Mouse (Mus musculus) midbrain, embryonic 11.5 days (tissue): ENCODE results near the gene Vps51. TPM values are rescaled to one million over a fixed set of nuclear protein-coding genes. Genes with fewer than 3 reads are reported as not detected.

Experiments
- ATAC-seq: fragments of 200-750 bp; cut with Nextera tagmentation; 2 replicates; pipeline ENCODE4 v1.8.0; 2017; ENCODE audit warnings: moderate TSS enrichment, moderate library complexity; ENCODE audit not compliant: low FRiP score
- DNase-seq: peaks from one replicate; pipeline ENCODE4 v3.0.0; 2015; ENCODE audit warnings: low spot score; ENCODE audit errors: missing footprints
- H3K27ac ChIP-seq: fragments of 300-500 bp; sonication (generic); 2 replicates; pipeline ENCODE4 v1.5.1; 2014; ENCODE audit warnings: low read depth, low read length
- H3K27me3 ChIP-seq: fragments of 300-500 bp; sonication (generic); 2 replicates; pipeline ENCODE4 v1.6.1; 2014; ENCODE audit warnings: mild to moderate bottlenecking, low read length, moderate library complexity, mixed read lengths; ENCODE audit not compliant: control insufficient read depth, insufficient read depth
- H3K36me3 ChIP-seq: fragments of 300-500 bp; sonication (generic); 2 replicates; pipeline ENCODE4 v1.6.1; 2014; ENCODE audit warnings: mild to moderate bottlenecking, low read length, moderate library complexity, mixed read lengths; ENCODE audit not compliant: control insufficient read depth, insufficient read depth
- H3K4me1 ChIP-seq: fragments of 300-500 bp; sonication (generic); 2 replicates; pipeline ENCODE4 v1.6.1; 2014; ENCODE audit warnings: low read length; ENCODE audit not compliant: control insufficient read depth, insufficient read depth
- H3K4me2 ChIP-seq: fragments of 300-500 bp; sonication (generic); 2 replicates; pipeline ENCODE4 v1.6.1; 2014; ENCODE audit warnings: mild to moderate bottlenecking, moderate library complexity
- H3K4me3 ChIP-seq: fragments of 300-500 bp; sonication (generic); 2 replicates; pipeline ENCODE4 v1.5.1; 2014; ENCODE audit warnings: low read depth, low read length
- H3K9ac ChIP-seq: fragments of 300-500 bp; sonication (generic); 2 replicates; pipeline ENCODE4 v1.6.1; 2014; ENCODE audit warnings: low read length
- H3K9me3 ChIP-seq: fragments of 300-500 bp; sonication (generic); 2 replicates; pipeline ENCODE4 v1.6.1; 2016; ENCODE audit warnings: low read length; ENCODE audit not compliant: control insufficient read depth
- WGBS: fragments of 180-500 bp; shearing (Covaris S2); extraction: QIAGEN DNeasy Blood & Tissue Kit; methylation state at CpG from one replicate; pipeline ENCODE4 v1.1.7; 2014; 5-methylcytosine and 5-hydroxymethylcytosine counted together
- polyA plus RNA-seq: library from polyadenylated mRNA; unstranded; fragments of >200 nt; fragmentation: Nextera tagmentation; extraction: Ambion mirVana; gene quantifications from 2 replicates; pipeline ENCODE4 v1.2.1, GENCODE M21; 2014

Vps51 gene
- polyA plus RNA-seq, 1 experiment from 2014 or later: 48.3 TPM

DNA sequence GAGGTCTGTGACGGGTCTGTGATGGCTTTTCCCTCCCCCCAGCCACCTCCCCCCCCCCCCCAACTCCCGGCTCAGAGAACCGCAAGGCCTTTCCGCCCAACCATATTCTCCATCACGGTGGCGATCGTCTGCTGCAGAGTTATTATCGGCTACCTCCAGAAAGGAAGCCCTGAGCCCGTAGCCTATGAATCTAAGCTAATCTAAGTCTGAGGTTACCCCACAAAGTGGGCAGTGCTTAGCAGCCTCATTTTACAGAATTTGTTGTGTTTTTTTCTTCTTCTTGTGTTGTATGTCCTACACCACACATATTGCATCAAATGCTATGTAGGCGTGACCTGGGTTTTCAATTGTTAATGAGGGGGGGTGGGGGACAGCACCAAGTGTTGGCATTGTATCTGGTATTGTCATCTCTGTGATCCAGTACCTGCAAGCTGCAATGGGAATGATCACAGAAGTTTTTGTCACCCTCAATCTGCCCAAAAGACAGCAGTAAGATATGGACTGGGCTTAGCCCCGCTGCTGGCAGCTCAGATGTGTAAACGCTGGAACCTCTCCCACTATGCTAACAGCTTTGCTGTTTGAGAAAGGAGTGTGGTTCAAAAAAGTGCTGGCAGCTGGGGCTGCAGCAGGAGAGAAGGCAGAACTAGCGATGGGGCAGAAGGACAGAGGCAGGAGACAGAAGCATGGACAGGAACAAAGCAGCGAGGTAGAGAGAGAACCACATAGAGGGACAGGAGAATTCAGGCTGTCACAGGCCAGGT lies 46.3 kb downstream of the Vps51 start:
- ATAC-seq: no peak
- Histone ChIP-seq H3K36me3 (no peaks in the 10 kb centered on the region), H3K27ac (no peak overlapping the region), H3K4me1 (no peaks in the 10 kb centered on the region), H3K9ac (no peak overlapping the region), H3K4me2 (no peak overlapping the region), H3K9me3 (no peaks in the 10 kb centered on the region), H3K4me3 (no peak overlapping the region), H3K27me3 (no peaks in the 10 kb centered on the region)
- 77% methylated on average over 14 of the region's 14 CpGs for WGBS
- no peak for DNase-seq

DNA sequence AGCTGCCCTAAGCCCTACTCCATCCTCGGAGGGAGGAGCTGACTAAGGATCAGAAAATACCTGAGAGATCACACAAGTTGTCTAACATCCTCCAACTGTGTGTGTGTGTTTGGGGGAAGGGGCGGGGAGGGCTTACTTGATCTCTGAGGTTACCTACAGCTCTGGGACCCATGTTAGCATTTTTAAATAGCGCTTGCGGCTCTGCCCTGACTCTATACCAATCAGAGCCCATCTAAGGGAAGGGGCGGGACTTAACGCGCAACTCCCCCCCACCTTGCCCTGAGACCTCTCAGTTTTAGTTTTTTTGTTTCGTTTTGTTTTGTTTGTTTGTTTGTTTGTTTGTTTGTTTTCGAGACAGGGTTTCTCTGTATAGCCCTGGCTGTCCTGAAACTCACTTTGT lies 47.6 kb downstream of the Vps51 start:
- DNase-seq: no peak
- H3K27me3 ChIP-seq: no peaks in the 10 kb centered on the region
- ATAC-seq: no peak
- H3K36me3 ChIP-seq: no peaks in the 10 kb centered on the region
- 77% methylated on average over 9 of the region's 9 CpGs for WGBS
- no peaks in the 10 kb centered on the region for H3K9me3 ChIP-seq
- no peaks in the 10 kb centered on the region for H3K4me1 ChIP-seq
- H3K27ac ChIP-seq: no peak overlapping the region
- H3K9ac ChIP-seq: no peak overlapping the region
- H3K4me2 ChIP-seq: no peak overlapping the region
- no peak overlapping the region for H3K4me3 ChIP-seq

DNA sequence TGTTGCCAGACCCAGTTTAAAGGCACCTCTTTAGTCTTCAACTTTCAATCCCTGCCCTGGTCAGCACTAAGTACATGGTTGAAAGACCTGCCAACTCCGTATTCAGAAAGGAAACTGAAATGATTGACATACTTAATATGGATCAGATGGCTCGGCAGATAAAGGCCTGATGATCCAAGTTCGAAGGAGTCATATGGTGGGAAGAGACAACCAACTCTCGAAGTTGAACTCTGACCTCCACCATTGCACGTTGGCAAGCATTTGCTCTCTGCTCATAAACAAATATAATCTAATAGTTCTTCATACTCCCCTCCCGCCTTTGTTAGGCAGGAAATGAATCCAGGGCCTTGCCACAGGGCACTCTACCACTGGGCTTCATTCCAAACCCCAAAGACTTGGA lies 48.0 kb downstream of the Vps51 start:
- Histone ChIP-seq H3K27me3 (no peaks in the 10 kb centered on the region), H3K4me2 (no peak overlapping the region), H3K9me3 (no peaks in the 10 kb centered on the region), H3K9ac (no peak overlapping the region), H3K4me3 (no peak overlapping the region), H3K27ac (no peak overlapping the region), H3K36me3 (no peaks in the 10 kb centered on the region), H3K4me1 (no peaks in the 10 kb centered on the region)
- 90% methylated on average over 6 of the region's 6 CpGs for WGBS
- ATAC-seq (no peak), DNase-seq (no peak)

DNA sequence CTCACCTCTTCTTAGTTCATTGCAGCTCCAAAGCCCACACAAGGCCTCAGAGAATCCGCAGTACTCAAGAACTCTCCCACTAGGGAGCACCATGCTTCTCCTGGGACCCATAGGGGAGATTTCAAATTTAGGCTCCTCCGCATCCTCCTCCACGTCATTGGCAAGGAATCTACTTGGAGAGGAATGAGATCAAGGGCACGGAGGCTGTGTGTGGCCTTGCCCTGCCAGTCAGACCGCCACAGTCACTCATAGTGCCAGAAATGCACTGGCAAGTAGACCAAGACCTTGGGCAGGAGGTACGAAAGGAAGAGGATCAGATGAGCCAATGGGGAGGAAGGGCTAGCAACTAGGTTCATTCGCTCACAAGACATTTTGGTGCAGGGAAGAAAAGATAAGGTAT lies 53.1 kb downstream of the Vps51 start:
- H3K4me2 ChIP-seq: no peak overlapping the region
- H3K4me3 ChIP-seq: no peak overlapping the region
- H3K4me1 ChIP-seq: no peaks in the 10 kb centered on the region
- ATAC-seq (no peak), DNase-seq (no peak)
- H3K36me3 ChIP-seq: no peaks in the 10 kb centered on the region
- H3K9ac ChIP-seq: peak overlapping the region; percentile 20; the same call in 1 of the 2 replicates
- WGBS: 90% methylated on average over 7 of the region's 7 CpGs
- H3K27ac ChIP-seq: no peak overlapping the region
- H3K27me3 ChIP-seq: no peaks in the 10 kb centered on the region
- H3K9me3 ChIP-seq: no peaks in the 10 kb centered on the region

DNA sequence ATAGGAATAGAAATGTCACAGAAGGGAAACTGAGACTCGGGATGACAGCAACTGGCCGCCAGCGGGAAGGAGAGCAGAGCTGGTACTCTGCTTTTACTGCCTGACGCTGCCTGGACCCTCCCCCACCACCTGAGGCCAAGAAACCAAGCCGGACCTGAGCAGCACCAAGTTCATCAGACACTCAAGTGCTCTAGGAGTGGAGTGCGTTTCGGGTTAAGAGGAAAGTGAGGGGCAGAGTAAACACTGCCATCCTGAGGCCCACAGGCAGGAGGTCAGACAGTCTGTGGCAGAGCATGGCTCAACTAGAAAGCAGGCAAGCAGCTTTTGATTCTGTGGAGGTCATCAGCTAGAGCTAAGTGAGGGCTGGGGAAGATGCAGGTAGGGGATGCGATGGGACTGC lies 54.0 kb downstream of the Vps51 start:
- Histone ChIP-seq H3K9ac (no peak overlapping the region), H3K4me2 (no peak overlapping the region), H3K27ac (no peak overlapping the region), H3K4me1 (no peaks in the 10 kb centered on the region), H3K4me3 (no peak overlapping the region), H3K9me3 (no peaks in the 10 kb centered on the region), H3K36me3 (no peaks in the 10 kb centered on the region), H3K27me3 (no peaks in the 10 kb centered on the region)
- 64% methylated on average over 8 of the region's 8 CpGs for WGBS
- DNase-seq (no peak), ATAC-seq (no peak)

DNA sequence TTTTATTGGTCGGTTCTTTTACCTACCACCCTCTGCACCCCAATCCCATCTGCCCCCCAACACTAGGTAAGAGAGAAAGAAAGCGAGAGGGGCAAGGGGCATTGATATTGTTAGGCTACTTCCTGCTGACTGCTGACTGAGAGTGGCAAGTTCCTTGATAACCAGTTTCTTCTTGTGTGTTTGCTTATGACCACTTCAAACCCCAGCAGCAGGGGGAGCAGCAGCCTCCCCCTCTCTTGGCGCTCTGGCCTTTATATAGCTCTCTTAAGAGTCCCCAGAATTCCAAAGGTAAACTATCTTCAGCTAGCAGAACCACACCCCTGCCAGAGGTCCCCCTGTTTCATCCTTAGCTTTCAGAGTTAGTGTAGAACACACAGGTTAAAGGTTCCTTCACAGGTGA lies 56.8 kb downstream of the Vps51 start:
- 60% methylated on average over 3 of the region's 3 CpGs for WGBS
- Histone ChIP-seq H3K36me3 (no peaks in the 10 kb centered on the region), H3K4me1 (peaks cover 3% of the 10 kb centered on the region), H3K9ac (no peak overlapping the region), H3K27ac (no peak overlapping the region), H3K4me2 (no peak overlapping the region), H3K9me3 (no peaks in the 10 kb centered on the region), H3K4me3 (no peak overlapping the region), H3K27me3 (peaks cover 12% of the 10 kb centered on the region)
- DNase-seq (no peak), ATAC-seq (no peak)

DNA sequence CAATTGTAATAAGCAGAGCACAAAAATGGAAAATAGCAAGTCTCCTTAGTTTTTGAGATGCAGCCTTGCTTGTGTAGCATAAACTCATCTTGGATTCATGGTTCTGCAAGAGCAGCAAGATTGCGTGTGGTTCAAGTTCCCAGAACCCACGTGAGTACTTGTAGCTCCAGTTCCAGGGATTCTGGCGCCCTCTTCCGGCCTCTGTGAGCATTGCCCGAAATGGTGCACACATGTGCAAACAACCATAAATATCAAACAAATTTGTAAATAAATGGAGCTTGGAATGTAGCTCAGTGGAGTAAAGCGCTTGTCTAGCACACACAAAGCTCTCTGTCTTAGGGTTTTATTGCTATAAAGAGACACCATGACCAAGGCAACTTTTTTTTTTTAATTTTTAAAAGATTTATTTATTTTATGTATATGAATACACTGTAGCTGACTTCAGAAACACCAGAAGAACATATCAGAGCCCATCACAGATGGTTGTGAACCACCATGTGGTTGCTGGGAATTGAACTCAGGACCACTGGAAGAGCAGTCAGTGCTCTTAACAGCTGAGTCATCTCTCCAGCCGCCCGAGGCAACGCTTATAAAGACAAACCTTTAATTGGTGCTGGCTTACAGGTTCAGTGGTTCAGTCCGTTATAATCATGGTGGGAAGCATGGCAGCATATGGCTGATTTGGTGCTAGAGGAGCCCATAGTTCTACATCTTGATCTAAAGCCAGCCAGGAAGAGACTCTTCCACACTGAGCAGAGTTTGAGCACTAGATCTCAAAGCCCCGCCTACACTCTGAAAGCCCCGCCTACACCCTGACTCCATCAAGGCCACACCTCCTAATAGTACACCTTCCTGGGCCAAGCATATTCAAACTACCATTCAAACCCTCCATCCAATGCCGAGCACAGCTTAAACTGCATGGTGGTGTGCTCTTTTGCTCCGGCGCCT lies 58.6 kb downstream of the Vps51 start:
- no peak overlapping the region for H3K9ac ChIP-seq
- DNase-seq (peak; percentile 98), ATAC-seq (no peak)
- H3K4me2 ChIP-seq: no peak overlapping the region
- peaks cover 3% of the 10 kb centered on the region for H3K4me1 ChIP-seq
- H3K27me3 ChIP-seq: peaks cover 20% of the 10 kb centered on the region
- H3K36me3 ChIP-seq: no peaks in the 10 kb centered on the region
- H3K4me3 ChIP-seq: no peak overlapping the region
- WGBS: 28% methylated on average over 15 of the region's 15 CpGs
- no peak overlapping the region for H3K27ac ChIP-seq
- no peaks in the 10 kb centered on the region for H3K9me3 ChIP-seq
